Mouse (Mus musculus): ENCODE measurements around the gene Fbxl3.

Fbxl3 gene

GRCm38 (mm10) chr14:103099238-103099933 is at the start of gene Fbxl3:
TSS of gene Fbxl3 (minus strand) at chr14:103099566.
- peak; percentile 61 for ATAC-seq (ENCODE audit: low TSS enrichment)

GRCm38 (mm10) chr14:103131991-103132390 is 32.6 kb upstream of the Fbxl3 start:
- peak; percentile 50 for ATAC-seq (ENCODE audit: low TSS enrichment)

GRCm38 (mm10) chr14:103125756-103126155 is 26.4 kb upstream of the Fbxl3 start:
- ATAC-seq (ENCODE audit: low TSS enrichment), result no peak

- no peak for ATAC-seq (ENCODE audit: low TSS enrichment)
Observed at GRCm38 (mm10) chr14:103114994-103115670, 15.8 kb upstream of the Fbxl3 start.

GRCm38 (mm10) chr14:103112606-103113363 is 13.4 kb upstream of the Fbxl3 start:
- ATAC-seq (ENCODE audit: low TSS enrichment), result peak; percentile 33; the same call in 1 of the 2 replicates

- ATAC-seq (ENCODE audit: low TSS enrichment), result peak; percentile 93
Observed at GRCm38 (mm10) chr14:103109971-103110370, 10.6 kb upstream of the Fbxl3 start.

GRCm38 (mm10) chr14:103106301-103106700 is 6.9 kb upstream of the Fbxl3 start:
- no peak for ATAC-seq (ENCODE audit: low TSS enrichment)

GRCm38 (mm10) chr14:103102731-103103335 is 3.5 kb upstream of the Fbxl3 start:
- no peak for ATAC-seq (ENCODE audit: low TSS enrichment)

- no peak for ATAC-seq (ENCODE audit: low TSS enrichment)
Observed at GRCm38 (mm10) chr14:103102246-103102645, 2.9 kb upstream of the Fbxl3 start.

GRCm38 (mm10) chr14:103101171-103101570 is 1.8 kb upstream of the Fbxl3 start:
- ATAC-seq (ENCODE audit: low TSS enrichment), result no peak

GRCm38 (mm10) chr14:103100296-103100695 is 930 bp upstream of the Fbxl3 start:
- no peak for ATAC-seq (ENCODE audit: low TSS enrichment)

- ATAC-seq (ENCODE audit: low TSS enrichment), result peak; percentile 76
Observed at GRCm38 (mm10) chr14:103098587-103099235, 655 bp downstream of the Fbxl3 start.

- no peak for ATAC-seq (ENCODE audit: low TSS enrichment)
Observed at GRCm38 (mm10) chr14:103098213-103098586, 1.2 kb downstream of the Fbxl3 start.

GRCm38 (mm10) chr14:103096621-103097020 is 2.7 kb downstream of the Fbxl3 start:
- no peak for ATAC-seq (ENCODE audit: low TSS enrichment)

GRCm38 (mm10) chr14:103095826-103096225 is 3.5 kb downstream of the Fbxl3 start:
- ATAC-seq (ENCODE audit: low TSS enrichment), result no peak

- ATAC-seq (ENCODE audit: low TSS enrichment), result no peak
Observed at GRCm38 (mm10) chr14:103095036-103095435, 4.3 kb downstream of the Fbxl3 start.

- no peak for ATAC-seq (ENCODE audit: low TSS enrichment)
Observed at GRCm38 (mm10) chr14:103093670-103094069, 5.7 kb downstream of the Fbxl3 start.

GRCm38 (mm10) chr14:103093236-103093635 is 6.1 kb downstream of the Fbxl3 start:
- no peak for ATAC-seq (ENCODE audit: low TSS enrichment)

- ATAC-seq (ENCODE audit: low TSS enrichment), result 0 out of 2 replicates have a peak, but pooled peaks have one; percentile 18
Observed at GRCm38 (mm10) chr14:103088624-103089023, 10.7 kb downstream of the Fbxl3 start.

GRCm38 (mm10) chr14:103087846-103088245 is 11.5 kb downstream of the Fbxl3 start:
- ATAC-seq (ENCODE audit: low TSS enrichment), result no peak

- peak; percentile 79 for ATAC-seq (ENCODE audit: low TSS enrichment)
Observed at GRCm38 (mm10) chr14:103086671-103087324, 12.6 kb downstream of the Fbxl3 start.
